Mouse (Mus musculus) CH12.LX (cell line): ENCODE measurements around the gene B3gnt2. TPM values are rescaled to one million over a fixed set of nuclear protein-coding genes. Genes with fewer than 3 reads are reported as not detected.

Source experiments
- DNase-seq: peaks from one replicate; pipeline ENCODE4 v3.0.0-alpha.2; 2013; ENCODE audit errors: extremely low read depth
- H3K27ac ChIP-seq: 2 replicates; pipeline ENCODE4 v1.5.1; 2012; ENCODE audit warnings: low read depth, mild to moderate bottlenecking, control low read depth, moderate library complexity; ENCODE audit not compliant: insufficient read depth
- H3K27me3 ChIP-seq: replicated peaks from 2 replicates; pipeline ENCODE3; 2012; ENCODE audit warnings: inconsistent platforms
- H3K36me3 ChIP-seq, 2 experiments: replicated peaks in 1 of 2; 2 replicates each; pipeline versions ENCODE3 to v1.6.1; 2012; ENCODE audit warnings: inconsistent platforms in 1 of 2, low read length in 1 of 2, mild to moderate bottlenecking in 1 of 2, mixed read lengths in 1 of 2, moderate library complexity in 1 of 2; ENCODE audit not compliant: control insufficient read depth in 1 of 2, insufficient read depth in 1 of 2
- H3K4me1 ChIP-seq, 2 experiments: 2 replicates each; pipeline ENCODE4 v1.6.1; 2012; ENCODE audit warnings: inconsistent platforms in 1 of 2, moderate library complexity in 1 of 2; ENCODE audit not compliant: insufficient read depth in 2 of 2, control insufficient read depth in 1 of 2
- H3K4me2 ChIP-seq: 2 replicates; pipeline ENCODE4 v1.6.1; 2012; ENCODE audit warnings: low read depth, mild to moderate bottlenecking, control low read depth; ENCODE audit not compliant: poor library complexity, insufficient read depth, severe bottlenecking
- H3K4me3 ChIP-seq, 3 experiments: fragments of 150-350 bp in 1 of 3; sonication (generic) in 1 of 3; replicated peaks in 1 of 3; 2 replicates each; pipeline versions ENCODE3 to v1.5.1; 2011 to 2012; ENCODE audit warnings: low read depth in 2 of 3, low read length in 2 of 3, mild to moderate bottlenecking in 2 of 3, moderate library complexity in 2 of 3, control low read depth in 1 of 3, improper control_type of control experiment in 1 of 3, inconsistent platforms in 1 of 3, mixed read lengths in 1 of 3; ENCODE audit not compliant: poor library complexity in 1 of 3
- H3K79me2 ChIP-seq: replicated peaks from 2 replicates; pipeline ENCODE4 v1.6.1; 2012; ENCODE audit warnings: mild to moderate bottlenecking, moderate library complexity; ENCODE audit not compliant: control insufficient read depth, poor library complexity, insufficient read depth, severe bottlenecking; ENCODE audit errors: extremely low read depth
- H3K9ac ChIP-seq: 2 replicates; pipeline ENCODE4 v1.6.1; 2012; ENCODE audit warnings: low read depth, mild to moderate bottlenecking, control low read depth, moderate library complexity; ENCODE audit not compliant: insufficient read depth
- H3K9me3 ChIP-seq: replicated peaks from 2 replicates; pipeline ENCODE3; 2012; ENCODE audit warnings: low read length, inconsistent platforms, mixed read lengths
- BHLHE40 ChIP-seq: IDR thresholded peaks from 2 replicates; pipeline ENCODE4 v1.6.1; 2011; ENCODE audit warnings: mild to moderate bottlenecking, low read depth, low read length, improper control_type of control experiment
- CHD1 ChIP-seq: IDR thresholded peaks from 2 replicates; pipeline ENCODE4 v1.6.1; 2012; ENCODE audit warnings: low read depth, low read length, improper control_type of control experiment, inconsistent platforms
- CHD2 ChIP-seq: IDR thresholded peaks from 2 replicates; pipeline ENCODE4 v1.6.1; 2011; ENCODE audit warnings: low read length, improper control_type of control experiment
- CTCF ChIP-seq, 2 experiments: IDR thresholded peaks in 1 of 2; conservative IDR thresholded peaks in 1 of 2; 2 replicates each; pipeline ENCODE4 v1.5.1; 2011 to 2012; ENCODE audit warnings: low read depth in 2 of 2, low read length in 2 of 2, improper control_type of control experiment in 1 of 2, inconsistent platforms in 1 of 2, mild to moderate bottlenecking in 1 of 2, moderate library complexity in 1 of 2
- ETS1 ChIP-seq: conservative IDR thresholded peaks from 2 replicates; pipeline ENCODE4 v1.6.1; 2012; ENCODE audit warnings: low read depth, mild to moderate bottlenecking, inconsistent platforms, low read length, improper control_type of control experiment, moderate library complexity
- HCFC1 ChIP-seq: IDR thresholded peaks from 2 replicates; pipeline ENCODE4 v1.6.1; 2012; ENCODE audit warnings: low read depth, mild to moderate bottlenecking, inconsistent platforms, low read length, improper control_type of control experiment
- IRF4 ChIP-seq: IDR thresholded peaks from 2 replicates; pipeline ENCODE4 v1.6.1; 2014; ENCODE audit warnings: low read depth, mild to moderate bottlenecking, inconsistent platforms, low read length, improper control_type of control experiment
- JUN ChIP-seq: IDR thresholded peaks from 2 replicates; pipeline ENCODE4 v1.6.1; 2011; ENCODE audit warnings: low read depth, mild to moderate bottlenecking, low read length, improper control_type of control experiment, moderate library complexity; ENCODE audit not compliant: insufficient read depth
- KAT2A ChIP-seq: IDR thresholded peaks from 2 replicates; pipeline ENCODE4 v1.6.1; 2012; ENCODE audit warnings: low read length, improper control_type of control experiment, inconsistent platforms; ENCODE audit not compliant: insufficient replicate concordance
- MAX ChIP-seq: IDR thresholded peaks from 2 replicates; pipeline ENCODE4 v1.6.1; 2011; ENCODE audit warnings: low read length, improper control_type of control experiment
- MAZ ChIP-seq: IDR thresholded peaks from 2 replicates; pipeline ENCODE4 v1.6.1; 2012; ENCODE audit warnings: low read depth, mild to moderate bottlenecking, inconsistent platforms, low read length, improper control_type of control experiment, moderate library complexity
- MEF2A ChIP-seq: IDR thresholded peaks from 2 replicates; pipeline ENCODE4 v1.6.1; 2014; ENCODE audit warnings: low read depth, mild to moderate bottlenecking, inconsistent platforms, low read length, improper control_type of control experiment, borderline replicate concordance
- MXI1 ChIP-seq: IDR thresholded peaks from 2 replicates; pipeline ENCODE4 v1.6.1; 2011; ENCODE audit warnings: mild to moderate bottlenecking, low read depth, low read length, improper control_type of control experiment
- NELFE ChIP-seq: IDR thresholded peaks from 2 replicates; pipeline ENCODE4 v1.6.1; 2011; ENCODE audit warnings: low read depth, low read length, improper control_type of control experiment
- NRF1 ChIP-seq: IDR thresholded peaks from 2 replicates; pipeline ENCODE4 v1.6.1; 2014; ENCODE audit warnings: low read depth, mild to moderate bottlenecking, inconsistent platforms, low read length, improper control_type of control experiment, moderate library complexity
- PAX5 ChIP-seq: IDR thresholded peaks from 2 replicates; pipeline ENCODE4 v1.6.1; 2012; ENCODE audit warnings: low read length, inconsistent platforms, mixed read lengths
- POLR2A ChIP-seq: IDR thresholded peaks from 2 replicates; pipeline ENCODE4 v1.6.1; 2011; ENCODE audit warnings: low read depth, mild to moderate bottlenecking, improper control_type of control experiment, low read length
- POLR2AphosphoS2 ChIP-seq: IDR thresholded peaks from 2 replicates; pipeline ENCODE4 v1.6.1; 2011; ENCODE audit warnings: low read depth, low read length, improper control_type of control experiment
- RCOR1 ChIP-seq: conservative IDR thresholded peaks from 2 replicates; pipeline ENCODE4 v1.6.1; 2012; ENCODE audit warnings: low read depth, mild to moderate bottlenecking, inconsistent platforms, low read length, improper control_type of control experiment
- SIN3A ChIP-seq: IDR thresholded peaks from 2 replicates; pipeline ENCODE4 v1.6.1; 2012; ENCODE audit warnings: low read length, improper control_type of control experiment, inconsistent platforms
- SMC3 ChIP-seq: IDR thresholded peaks from 2 replicates; pipeline ENCODE4 v1.6.1; 2011; ENCODE audit warnings: low read depth, low read length, improper control_type of control experiment
- UBTF ChIP-seq: IDR thresholded peaks from 2 replicates; pipeline ENCODE4 v1.6.1; 2012; ENCODE audit warnings: low read depth, mild to moderate bottlenecking, inconsistent platforms, low read length, improper control_type of control experiment, moderate library complexity
- USF1 ChIP-seq: IDR thresholded peaks from 2 replicates; pipeline ENCODE4 v1.6.1; 2014; ENCODE audit warnings: low read depth, mild to moderate bottlenecking, inconsistent platforms, low read length, improper control_type of control experiment
- ZC3H11A ChIP-seq: IDR thresholded peaks from 2 replicates; pipeline ENCODE4 v1.6.1; 2012; ENCODE audit warnings: low read depth, mild to moderate bottlenecking, inconsistent platforms, low read length, improper control_type of control experiment
- ZMIZ1 ChIP-seq: IDR thresholded peaks from 2 replicates; pipeline ENCODE4 v1.6.1; 2012; ENCODE audit warnings: low read depth, mild to moderate bottlenecking, inconsistent platforms, low read length, improper control_type of control experiment
- ZNF384 ChIP-seq: IDR thresholded peaks from 2 replicates; pipeline ENCODE4 v1.6.1; 2012; ENCODE audit warnings: low read depth, low read length, improper control_type of control experiment, inconsistent platforms
- dilution Hi-C: fragments of 300-500 bp; cut with MboI; formaldehyde crosslinking; loops from 2 replicates; pipeline ENCODE4 v1.14.3; 2020; ENCODE audit warnings: low sequenced_read_pairs; ENCODE audit not compliant: extremely low pct_unique_long_range_greater_than_20kb, extremely low pct_ligation_motif_present
- in situ Hi-C: fragments of 300-500 bp; cut with MboI; formaldehyde crosslinking; loops from 3 replicates; pipeline ENCODE4 v1.14.3; 2019; ENCODE audit warnings: low sequenced_read_pairs, low pct_ligation_motif_present, low pct_unique_long_range_greater_than_20kb, mixed read lengths
- polyA plus RNA-seq: library from polyadenylated mRNA; unstranded; fragments of >175 nt; gene quantifications from 2 replicates; pipeline ENCODE4 v1.2.1, GENCODE M21; 2012; ENCODE audit warnings: low read depth; ENCODE audit not compliant: insufficient read length
- total RNA-seq, 2 experiments: library from RNA; depleted of rRNA; stranded (reverse); fragments of 300-350 nt in 1 of 2; fragments of >200 nt in 1 of 2; gene quantifications; 2 replicates each; pipeline ENCODE4 v1.2.3; 2012 to 2014

The B3gnt2 gene
- total and polyA plus RNA-seq, 3 experiments = 74.6 to 96.0 (median 75.2) TPM

GRCm38 (mm10) chr11:22853477-22854157 is 7.1 kb downstream of the B3gnt2 start:
- dilution Hi-C loops = no loop called here
- Histone ChIP-seq H3K4me2 (peak overlapping the region; percentile 78), H3K9ac (peak overlapping the region; percentile 20), H3K4me3 (peak overlapping the region; percentile 15 to 50 (median 31)), H3K27me3 (no peaks in the 10 kb centered on the region), H3K27ac (peak overlapping the region; percentile 50), H3K36me3 (peaks cover 7 to 40% of the 10 kb centered on the region in 2 experiments), H3K4me1 (peaks cover 32 to 67% of the 10 kb centered on the region in 2 experiments), H3K79me2 (peaks cover 95% of the 10 kb centered on the region), H3K9me3 (no peaks in the 10 kb centered on the region)
- in situ Hi-C loops = loop anchor here (5.0 kb wide), 1 partner anchor 161 kb away; no protein-coding TSS in a partner anchor
- TF ChIP-seq SIN3A (peak; percentile 49), NRF1 (0 out of 2 replicates have a peak, but pooled peaks have one; percentile 5), UBTF (no peak), MAX (0 out of 2 replicates have a peak, but pooled peaks have one; percentile 29), JUN (no peak), HCFC1 (no peak), CHD1 (peak; percentile 88), POLR2A (no peak), PAX5 (no peak), CHD2 (peak; percentile 38; the same call in 1 of the 2 replicates), MXI1 (0 out of 2 replicates have a peak, but pooled peaks have one; percentile 13), POLR2AphosphoS2 (0 out of 2 replicates have a peak, but pooled peaks have one; percentile 41)
- no peak for DNase-seq

- Histone ChIP-seq H3K9me3 (no peaks in the 10 kb centered on the region), H3K4me1 (peaks cover 36 to 79% of the 10 kb centered on the region in 2 experiments), H3K27ac (peak overlapping the region; percentile 50), H3K36me3 (peaks cover 7 to 49% of the 10 kb centered on the region in 2 experiments), H3K27me3 (no peaks in the 10 kb centered on the region), H3K4me3 (peak overlapping the region in 2 of 3 experiments; percentile 31 to 50), H3K4me2 (peak overlapping the region; percentile 78), H3K9ac (peak overlapping the region; percentile 18; the same call in 1 of the 2 replicates), H3K79me2 (peaks cover 95% of the 10 kb centered on the region)
- in situ Hi-C loops (loop anchor here (5.0 kb wide), 1 partner anchor 160 kb away; no protein-coding TSS in a partner anchor), dilution Hi-C loops (no loop called here)
- no peak for DNase-seq
- TF ChIP-seq ZNF384 = no peak
- TF ChIP-seq ZMIZ1 = no peak
- no peak for TF ChIP-seq BHLHE40
- no peak for TF ChIP-seq ZC3H11A
- TF ChIP-seq SIN3A = peak; percentile 7; the same call in 1 of the 2 replicates
- TF ChIP-seq USF1 = no peak
- TF ChIP-seq SMC3 = no peak
- no peak for TF ChIP-seq MAZ
- TF ChIP-seq NELFE = no peak
- no peak for TF ChIP-seq ETS1
- TF ChIP-seq CHD2 = no peak
- no peak for TF ChIP-seq CTCF (conservative IDR thresholded peaks at IDR 0.05 in 1 of 2, IDR thresholded peaks at IDR 0.05 in 1 of 2; ENCODE audit: low read depth in 2 of 2, low read length in 2 of 2)
- TF ChIP-seq MEF2A = no peak
- TF ChIP-seq POLR2A = peak; percentile 31; the same call in 1 of the 2 replicates
- no peak for TF ChIP-seq IRF4
- no peak for TF ChIP-seq MXI1
- no peak for TF ChIP-seq KAT2A
- 0 out of 2 replicates have a peak, but pooled peaks have one; percentile 8 for TF ChIP-seq CHD1
- TF ChIP-seq UBTF = 0 out of 2 replicates have a peak, but pooled peaks have one; percentile 62
- TF ChIP-seq HCFC1 = no peak
- TF ChIP-seq RCOR1 = no peak
These were observed 8.3 kb downstream of the B3gnt2 start for GRCm38 (mm10) chr11:22852510-22852909.
